Mouse (Mus musculus) MEL (cell line): ENCODE measurements around the gene Leo1.

Source experiments
- CHD2 ChIP-seq: IDR thresholded peaks from 2 replicates; pipeline ENCODE4 v1.6.1; 2011; ENCODE audit warnings: low read length, improper control_type of control experiment
- EP300 ChIP-seq, 2 experiments: IDR thresholded peaks; 2 replicates each; pipeline ENCODE4 v1.6.1; 2011; ENCODE audit warnings: improper control_type of control experiment in 2 of 2, low read length in 2 of 2, low read depth in 1 of 2, mild to moderate bottlenecking in 1 of 2
- MAFK ChIP-seq: IDR thresholded peaks from 2 replicates; pipeline ENCODE4 v1.6.1; 2011; ENCODE audit warnings: low read depth, mild to moderate bottlenecking, low read length, improper control_type of control experiment, borderline replicate concordance

DNA sequence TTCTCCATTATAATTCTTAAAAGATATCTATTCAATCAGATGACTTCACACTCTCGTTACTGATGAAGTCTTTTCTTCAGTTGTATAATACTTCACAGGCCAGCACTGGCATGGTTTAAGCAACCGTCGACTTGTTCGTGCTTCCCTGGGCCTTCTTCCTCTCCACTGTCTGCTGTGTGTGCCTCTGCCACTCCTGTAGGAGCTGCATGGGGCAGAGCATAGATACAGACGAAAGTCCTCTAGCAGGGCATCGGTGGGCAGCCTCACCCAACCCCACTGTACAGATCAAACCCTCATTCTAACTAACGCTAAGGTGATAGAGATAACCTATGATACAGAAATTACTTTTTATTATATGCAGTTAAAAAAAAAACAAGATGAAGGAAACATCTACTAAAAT is 57.2 kb downstream of the Leo1 start:
- TF ChIP-seq MAFK: no peak
- no peak for TF ChIP-seq EP300 (IDR thresholded peaks at IDR 0.05; ENCODE audit: low read depth in 1 of 2, low read length in 2 of 2)
- TF ChIP-seq CHD2: no peak
